Mouse (Mus musculus) liver, embryonic 14.5 days (tissue): Measurements from ENCODE around the gene Fbxw27. TPM values are rescaled to one million over a fixed set of nuclear protein-coding genes. Genes with fewer than 3 reads are reported as not detected.

Source experiments
- polyA plus RNA-seq, 2 experiments: library from polyadenylated mRNA; depleted of rRNA in 1 of 2; stranded (reverse) in 1 of 2; unstranded in 1 of 2; fragments of >200 nt; fragmentation: Nextera tagmentation in 1 of 2; extraction: Ambion mirVana in 1 of 2; gene quantifications; 2 replicates each; pipeline versions ENCODE4 v1.2.1 to v1.2.3; 2012 to 2014

The Fbxw27 gene
- polyA plus RNA-seq, 2 experiments, result not detected

Other genes starting within 250 kb of the Fbxw27 start
- 0.02 TPM in 1 of 2 replicates, not detected in the other for gene Fbxw15, start 222.4 kb downstream of the Fbxw27 start, polyA plus RNA-seq (2012; rRNA removed)
- gene Fbxw15, start 222.4 kb downstream of the Fbxw27 start, polyA plus RNA-seq (2014; fragmentation: Nextera tagmentation; extraction: Ambion mirVana), result not detected in 2 replicates
- not detected in 2 replicates for gene Fbxw24, start 164.6 kb downstream of the Fbxw27 start, polyA plus RNA-seq (2012; rRNA removed)
- gene Fbxw24, start 164.6 kb downstream of the Fbxw27 start, polyA plus RNA-seq (2014; fragmentation: Nextera tagmentation; extraction: Ambion mirVana), result not detected in 2 replicates
- not detected in 2 replicates for gene Fbxw25, start 126.0 kb downstream of the Fbxw27 start, polyA plus RNA-seq (2012; rRNA removed)
- not detected in 2 replicates for gene Fbxw25, start 126.0 kb downstream of the Fbxw27 start, polyA plus RNA-seq (2014; fragmentation: Nextera tagmentation; extraction: Ambion mirVana)
- not detected in 2 replicates for gene Fbxw18, start 88.0 kb downstream of the Fbxw27 start, polyA plus RNA-seq (2012; rRNA removed)
- not detected in 2 replicates for gene Fbxw18, start 88.0 kb downstream of the Fbxw27 start, polyA plus RNA-seq (2014; fragmentation: Nextera tagmentation; extraction: Ambion mirVana)
- gene Fbxw26, start 44.6 kb downstream of the Fbxw27 start, polyA plus RNA-seq (2012; rRNA removed), result 0.01 TPM in 1 of 2 replicates, not detected in the other
- not detected in 2 replicates for gene Fbxw26, start 44.6 kb downstream of the Fbxw27 start, polyA plus RNA-seq (2014; fragmentation: Nextera tagmentation; extraction: Ambion mirVana)
- gene Spink8, start 21.6 kb upstream of the Fbxw27 start, polyA plus RNA-seq (2012; rRNA removed), result not detected in 2 replicates
- gene Spink8, start 21.6 kb upstream of the Fbxw27 start, polyA plus RNA-seq (2014; fragmentation: Nextera tagmentation; extraction: Ambion mirVana), result not detected in 2 replicates
- gene Nme6, start 42.1 kb upstream of the Fbxw27 start, polyA plus RNA-seq (2012; rRNA removed), result 34.0 and 34.3 TPM in 2 replicates
- gene Nme6, start 42.1 kb upstream of the Fbxw27 start, polyA plus RNA-seq (2014; fragmentation: Nextera tagmentation; extraction: Ambion mirVana), result 53.6 and 54.6 TPM in 2 replicates
- gene Camp, start 58.9 kb upstream of the Fbxw27 start, polyA plus RNA-seq (2012; rRNA removed), result 54.1 and 56.1 TPM in 2 replicates
- 78.5 and 101 TPM in 2 replicates for gene Camp, start 58.9 kb upstream of the Fbxw27 start, polyA plus RNA-seq (2014; fragmentation: Nextera tagmentation; extraction: Ambion mirVana)
- gene Cdc25a, start 84.9 kb upstream of the Fbxw27 start, polyA plus RNA-seq (2012; rRNA removed), result 7.6 and 10.8 TPM in 2 replicates
- gene Cdc25a, start 84.9 kb upstream of the Fbxw27 start, polyA plus RNA-seq (2014; fragmentation: Nextera tagmentation; extraction: Ambion mirVana), result 11.9 and 14.9 TPM in 2 replicates
- 13.5 and 16.0 TPM in 2 replicates for gene Map4, start 140.8 kb upstream of the Fbxw27 start, polyA plus RNA-seq (2012; rRNA removed)
- gene Map4, start 140.8 kb upstream of the Fbxw27 start, polyA plus RNA-seq (2014; fragmentation: Nextera tagmentation; extraction: Ambion mirVana), result 6.6 and 7.7 TPM in 2 replicates